Mouse (Mus musculus): ENCODE measurements around the gene Adgrl3. TPM values are rescaled to one million over a fixed set of nuclear protein-coding genes. Genes with fewer than 3 reads are reported as not detected.

Gene Adgrl3
- total and polyA plus RNA-seq, 3 experiments: 0.90 to 3.5 (median 3.4) TPM

GRCm38 (mm10) chr5:81365250-81365649, 345.3 kb downstream of the Adgrl3 start:
- no peaks in the 10 kb centered on the region for H3K4me1 ChIP-seq (ENCODE audit: control insufficient read depth, insufficient read depth, low read length)
- DNase-seq: no peak
- TF ChIP-seq EP300 (IDR thresholded peaks at IDR 0.05; ENCODE audit: insufficient read depth, low read depth, low read length) (no peak), POLR2A (IDR thresholded peaks at IDR 0.05; ENCODE audit: insufficient read depth, low read depth, low read length) (no peak), CTCF (IDR thresholded peaks at IDR 0.05) (no peak)
- no peak overlapping the region for H3K4me3 ChIP-seq
- no peaks in the 10 kb centered on the region for H3K27me3 ChIP-seq (ENCODE audit: control insufficient read depth, insufficient read depth, low read length)
- no peak overlapping the region for H3K27ac ChIP-seq
- no peaks in the 10 kb centered on the region for H3K79me2 ChIP-seq (replicated peaks; ENCODE audit: control insufficient read depth, insufficient read depth, low read length)
- 56% methylated on average over 2 of the region's 2 CpGs for WGBS
- H3K36me3 ChIP-seq (ENCODE audit: control insufficient read depth, insufficient read depth, low read length): no peaks in the 10 kb centered on the region
- intact Hi-C loops (cut with DNase I): no loop called here
- no peak overlapping the region for H3K9ac ChIP-seq (ENCODE audit: low read depth, low read length)

DNA sequence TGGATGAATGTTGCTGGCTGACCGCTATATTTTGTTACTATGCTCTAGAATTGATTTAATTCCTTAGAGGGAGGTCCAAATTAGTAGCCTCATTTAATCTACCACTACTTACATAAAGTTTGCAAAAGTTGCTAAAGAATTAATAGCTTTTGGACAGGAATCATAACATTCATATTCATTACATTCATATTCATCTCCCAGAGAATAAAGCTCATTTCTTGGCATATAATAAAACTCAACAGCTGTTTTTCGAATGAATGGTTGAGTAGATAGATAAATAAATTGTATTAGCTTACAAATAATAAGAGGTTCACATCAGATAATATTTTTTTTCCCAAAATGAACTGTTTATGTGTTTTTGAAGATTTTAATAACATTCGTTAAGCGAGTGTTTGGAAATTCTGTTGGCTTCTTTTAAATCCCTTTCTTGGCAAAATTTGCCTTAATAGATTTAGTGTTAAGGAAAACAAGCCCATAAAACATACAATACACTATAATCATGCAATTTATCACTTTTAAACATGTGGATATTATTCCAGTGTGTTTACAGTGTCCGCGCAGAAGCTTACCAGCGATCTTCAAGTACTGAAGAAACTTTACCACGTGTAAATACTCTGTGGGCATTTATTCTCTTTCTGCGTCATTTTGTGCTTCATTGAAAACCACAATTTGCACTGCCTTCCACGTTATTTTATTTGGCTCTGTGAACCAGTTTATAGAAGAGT, 350.4 kb downstream of the Adgrl3 start:
- H3K27me3 ChIP-seq (ENCODE audit: control insufficient read depth, insufficient read depth, low read length): no peaks in the 10 kb centered on the region
- no peak for TF ChIP-seq EP300 (IDR thresholded peaks at IDR 0.05; ENCODE audit: insufficient read depth, low read depth, low read length)
- no peak for TF ChIP-seq POLR2A (IDR thresholded peaks at IDR 0.05; ENCODE audit: insufficient read depth, low read depth, low read length)
- TF ChIP-seq CTCF (IDR thresholded peaks at IDR 0.05): no peak
- 82% methylated on average over 10 of the region's 10 CpGs for WGBS
- H3K36me3 ChIP-seq (ENCODE audit: control insufficient read depth, insufficient read depth, low read length): no peaks in the 10 kb centered on the region
- H3K4me1 ChIP-seq (ENCODE audit: control insufficient read depth, insufficient read depth, low read length): no peaks in the 10 kb centered on the region
- H3K79me2 ChIP-seq (replicated peaks; ENCODE audit: control insufficient read depth, insufficient read depth, low read length): no peaks in the 10 kb centered on the region
- H3K4me3 ChIP-seq: no peak overlapping the region
- intact Hi-C loops (cut with DNase I): no loop called here
- H3K27ac ChIP-seq: no peak overlapping the region
- no peak for DNase-seq
- H3K9ac ChIP-seq (ENCODE audit: low read depth, low read length): no peak overlapping the region

DNA sequence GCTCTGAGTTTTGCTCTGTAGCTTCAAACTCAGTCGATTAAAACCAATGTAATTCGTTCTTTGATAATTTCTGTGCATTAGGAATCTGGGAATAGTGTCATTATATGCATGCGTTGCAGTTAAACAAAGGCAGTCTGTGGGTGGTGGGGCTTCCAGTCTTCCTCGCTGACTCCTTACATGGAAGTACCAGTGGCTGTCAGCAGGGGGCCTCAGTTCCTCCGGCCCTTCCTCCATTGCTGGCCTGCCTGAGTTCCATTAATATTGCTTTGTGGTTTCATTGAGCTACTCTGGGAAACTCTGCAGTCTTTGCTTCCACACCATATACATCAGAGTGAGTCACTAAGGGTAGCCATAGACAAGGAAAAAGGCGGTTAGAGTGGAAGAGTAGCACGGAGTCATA, 356.1 kb downstream of the Adgrl3 start:
- Histone ChIP-seq H3K79me2 (replicated peaks; ENCODE audit: control insufficient read depth, insufficient read depth, low read length) (no peaks in the 10 kb centered on the region), H3K27me3 (ENCODE audit: control insufficient read depth, insufficient read depth, low read length) (no peaks in the 10 kb centered on the region), H3K36me3 (ENCODE audit: control insufficient read depth, insufficient read depth, low read length) (no peaks in the 10 kb centered on the region), H3K4me1 (ENCODE audit: control insufficient read depth, insufficient read depth, low read length) (no peaks in the 10 kb centered on the region), H3K9ac (ENCODE audit: low read depth, low read length) (no peak overlapping the region), H3K27ac (no peak overlapping the region), H3K4me3 (no peak overlapping the region)
- 84% methylated on average over 7 of the region's 7 CpGs for WGBS
- TF ChIP-seq EP300 (IDR thresholded peaks at IDR 0.05; ENCODE audit: insufficient read depth, low read depth, low read length): no peak
- TF ChIP-seq POLR2A (IDR thresholded peaks at IDR 0.05; ENCODE audit: insufficient read depth, low read depth, low read length): no peak
- no peak for TF ChIP-seq CTCF (IDR thresholded peaks at IDR 0.05)
- intact Hi-C loops (cut with DNase I): no loop called here
- no peak for DNase-seq

- TF ChIP-seq POLR2A (IDR thresholded peaks at IDR 0.05; ENCODE audit: insufficient read depth, low read depth, low read length) (no peak), CTCF (IDR thresholded peaks at IDR 0.05) (no peak), EP300 (IDR thresholded peaks at IDR 0.05; ENCODE audit: insufficient read depth, low read depth, low read length) (no peak)
- no peak overlapping the region for H3K9ac ChIP-seq (ENCODE audit: low read depth, low read length)
- DNase-seq: no peak
- intact Hi-C loops (cut with DNase I): no loop called here
- H3K27me3 ChIP-seq (ENCODE audit: control insufficient read depth, insufficient read depth, low read length): no peaks in the 10 kb centered on the region
- H3K4me3 ChIP-seq: no peak overlapping the region
- WGBS: 57% methylated on average over 1 of the region's 1 CpGs
- no peak overlapping the region for H3K27ac ChIP-seq
- no peaks in the 10 kb centered on the region for H3K4me1 ChIP-seq (ENCODE audit: control insufficient read depth, insufficient read depth, low read length)
- H3K79me2 ChIP-seq (replicated peaks; ENCODE audit: control insufficient read depth, insufficient read depth, low read length): no peaks in the 10 kb centered on the region
- H3K36me3 ChIP-seq (ENCODE audit: control insufficient read depth, insufficient read depth, low read length): no peaks in the 10 kb centered on the region
Observed at GRCm38 (mm10) chr5:81405582-81406143, 385.7 kb downstream of the Adgrl3 start.

DNA sequence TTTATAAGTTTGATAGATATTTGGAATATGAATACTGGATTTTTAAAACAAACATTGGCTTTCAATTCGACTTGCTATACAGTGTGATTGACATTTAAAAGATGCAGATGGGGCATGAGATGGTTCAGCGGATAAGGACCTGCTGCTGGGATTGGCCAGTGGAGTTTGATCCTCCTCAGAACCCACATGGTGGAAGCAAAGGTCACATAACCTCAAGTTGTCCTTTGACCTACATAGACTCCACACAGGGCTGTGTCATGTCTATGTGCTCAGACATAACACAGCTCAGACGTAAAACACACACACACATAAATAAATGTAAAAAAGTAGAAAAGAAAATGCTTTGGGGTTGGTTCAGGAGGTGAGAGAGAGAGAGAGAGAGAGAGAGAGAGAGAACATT, 397.4 kb downstream of the Adgrl3 start:
- TF ChIP-seq POLR2A (IDR thresholded peaks at IDR 0.05; ENCODE audit: insufficient read depth, low read depth, low read length): no peak
- no peak for TF ChIP-seq EP300 (IDR thresholded peaks at IDR 0.05; ENCODE audit: insufficient read depth, low read depth, low read length)
- TF ChIP-seq CTCF (IDR thresholded peaks at IDR 0.05): no peak
- Histone ChIP-seq H3K4me3 (no peak overlapping the region), H3K27ac (no peak overlapping the region), H3K36me3 (ENCODE audit: control insufficient read depth, insufficient read depth, low read length) (no peaks in the 10 kb centered on the region), H3K27me3 (ENCODE audit: control insufficient read depth, insufficient read depth, low read length) (no peaks in the 10 kb centered on the region), H3K79me2 (replicated peaks; ENCODE audit: control insufficient read depth, insufficient read depth, low read length) (no peaks in the 10 kb centered on the region), H3K4me1 (ENCODE audit: control insufficient read depth, insufficient read depth, low read length) (no peaks in the 10 kb centered on the region), H3K9ac (ENCODE audit: low read depth, low read length) (no peak overlapping the region)
- intact Hi-C loops (cut with DNase I): no loop called here
- WGBS: 68% methylated on average over 3 of the region's 3 CpGs
- no peak for DNase-seq

- Histone ChIP-seq H3K9ac (ENCODE audit: low read depth, low read length) (no peak overlapping the region), H3K36me3 (ENCODE audit: control insufficient read depth, insufficient read depth, low read length) (no peaks in the 10 kb centered on the region), H3K27ac (no peak overlapping the region), H3K4me1 (ENCODE audit: control insufficient read depth, insufficient read depth, low read length) (no peaks in the 10 kb centered on the region), H3K27me3 (ENCODE audit: control insufficient read depth, insufficient read depth, low read length) (no peaks in the 10 kb centered on the region), H3K79me2 (replicated peaks; ENCODE audit: control insufficient read depth, insufficient read depth, low read length) (no peaks in the 10 kb centered on the region), H3K4me3 (no peak overlapping the region)
- DNase-seq: no peak
- WGBS: 77% methylated on average over 5 of the region's 5 CpGs
- intact Hi-C loops (cut with DNase I): no loop called here
- TF ChIP-seq CTCF (IDR thresholded peaks at IDR 0.05) (no peak), EP300 (IDR thresholded peaks at IDR 0.05; ENCODE audit: insufficient read depth, low read depth, low read length) (no peak), POLR2A (IDR thresholded peaks at IDR 0.05; ENCODE audit: insufficient read depth, low read depth, low read length) (no peak)
Observed at GRCm38 (mm10) chr5:81427393-81427792, 407.5 kb downstream of the Adgrl3 start.

All from heart, adult 2 months (tissue).